Mouse (Mus musculus) testis, adult 2 months (tissue): Measurements from ENCODE around the gene Mapkapk3.

Experiments used
- CTCF ChIP-seq: fragments of 200-500 bp; IDR thresholded peaks from 2 replicates; pipeline ENCODE4 v1.5.1; 2012; ENCODE audit warnings: low read depth, mild to moderate bottlenecking, inconsistent platforms, low read length, moderate library complexity; ENCODE audit not compliant: control insufficient read depth, insufficient read depth, insufficient replicate concordance
- POLR2A ChIP-seq: fragments of 200-500 bp; IDR thresholded peaks from 2 replicates; pipeline ENCODE4 v1.6.1; 2012; ENCODE audit warnings: low read depth, mild to moderate bottlenecking, inconsistent platforms, low read length, moderate library complexity; ENCODE audit not compliant: control insufficient read depth

- TF ChIP-seq CTCF = no peak
- no peak for TF ChIP-seq POLR2A
Measured at GRCm38 (mm10) chr9:107307099-107307872, 17.6 kb upstream of the Mapkapk3 start.
